Mouse (Mus musculus) embryonic facial prominence, embryonic 10.5 days (tissue): Measurements from ENCODE around the gene Itga9. TPM values are rescaled to one million over a fixed set of nuclear protein-coding genes. Genes with fewer than 3 reads are reported as not detected.
A peak's percentile ranks its signal among the peaks of the same experiment; 100 is the strongest.

ENCODE experiments used
- DNase-seq: peaks from one replicate; pipeline ENCODE4 v3.0.0-alpha.2; 2017; ENCODE audit warnings: low spot score
- H3K27ac ChIP-seq: fragments of 300-500 bp; sonication (generic); replicated peaks from 2 replicates; pipeline ENCODE4 v1.5.1; 2016; ENCODE audit warnings: mild to moderate bottlenecking
- H3K27me3 ChIP-seq: fragments of 300-500 bp; sonication (generic); replicated peaks from 2 replicates; pipeline ENCODE4 v1.6.1; 2016; ENCODE audit warnings: low read depth, mild to moderate bottlenecking; ENCODE audit not compliant: poor library complexity, severe bottlenecking
- H3K36me3 ChIP-seq: fragments of 300-500 bp; sonication (generic); replicated peaks from 2 replicates; pipeline ENCODE4 v1.6.1; 2016; ENCODE audit warnings: mild to moderate bottlenecking, moderate library complexity
- H3K4me1 ChIP-seq: fragments of 300-500 bp; sonication (generic); 2 replicates; pipeline ENCODE4 v1.6.1; 2016
- H3K4me3 ChIP-seq: fragments of 300-500 bp; sonication (generic); 2 replicates; pipeline ENCODE4 v1.5.1; 2016; ENCODE audit warnings: mild to moderate bottlenecking, moderate library complexity
- H3K9me3 ChIP-seq: fragments of 300-500 bp; sonication (generic); 2 replicates; pipeline ENCODE4 v1.6.1; 2016; ENCODE audit warnings: mild to moderate bottlenecking
- WGBS: fragments of 180-500 bp; shearing (Covaris S2); methylation state at CpG from one replicate; pipeline ENCODE4 v1.1.7; 2016; 5-methylcytosine and 5-hydroxymethylcytosine counted together
- polyA plus RNA-seq: library from polyadenylated mRNA; unstranded; fragments of >200 nt; fragmentation: Nextera tagmentation; extraction: Ambion mirVana; gene quantifications from 2 replicates; pipeline ENCODE4 v1.2.1, GENCODE M21; 2016

The Itga9 gene
- polyA plus RNA-seq, 1 experiment from 2014 or later: 13.4 TPM

- WGBS: 21% methylated on average over 9 of the region's 9 CpGs
- Histone ChIP-seq H3K9me3 (no peaks in the 10 kb centered on the region), H3K27me3 (no peaks in the 10 kb centered on the region), H3K4me1 (peaks cover 70% of the 10 kb centered on the region), H3K36me3 (peaks cover 15% of the 10 kb centered on the region; the same call in 1 of the 2 replicates), H3K4me3 (peak overlapping the region; percentile 25; the same call in 1 of the 2 replicates), H3K27ac (0 out of 2 replicates have a peak overlapping the region, but pooled peaks have one; percentile 10)
- DNase-seq: peak; percentile 85
These were observed 256.4 kb downstream of the Itga9 start for GRCm38 (mm10) chr9:118862852-118863260.

GRCm38 (mm10) chr9:118863528-118863927 is 257.0 kb downstream of the Itga9 start:
- Histone ChIP-seq H3K4me1 (peaks cover 73% of the 10 kb centered on the region), H3K4me3 (no peak overlapping the region), H3K27me3 (no peaks in the 10 kb centered on the region), H3K36me3 (peaks cover 19% of the 10 kb centered on the region; the same call in 1 of the 2 replicates), H3K27ac (0 out of 2 replicates have a peak overlapping the region, but pooled peaks have one; percentile 10), H3K9me3 (no peaks in the 10 kb centered on the region)
- DNase-seq: no peak
- 93% methylated on average over 8 of the region's 8 CpGs for WGBS

- 94% methylated on average over 2 of the region's 2 CpGs for WGBS
- H3K36me3 ChIP-seq: peaks cover 38% of the 10 kb centered on the region
These were observed 260.5 kb downstream of the Itga9 start for GRCm38 (mm10) chr9:118866949-118867348.

GRCm38 (mm10) chr9:118867851-118868250 is 261.4 kb downstream of the Itga9 start:
- Histone ChIP-seq H3K27ac (peak overlapping the region; percentile 12; the same call in 1 of the 2 replicates), H3K27me3 (no peaks in the 10 kb centered on the region), H3K36me3 (peaks cover 42% of the 10 kb centered on the region), H3K4me1 (peaks cover 31% of the 10 kb centered on the region), H3K9me3 (no peaks in the 10 kb centered on the region), H3K4me3 (no peak overlapping the region)
- WGBS: 77% methylated on average over 8 of the region's 8 CpGs
- DNase-seq: no peak

More at GRCm38 (mm10) chr9:118866949-118867348, 260.5 kb downstream of the Itga9 start:
- Histone ChIP-seq H3K27ac (no peak overlapping the region), H3K9me3 (no peaks in the 10 kb centered on the region), H3K4me3 (no peak overlapping the region), H3K4me1 (peaks cover 39% of the 10 kb centered on the region), H3K27me3 (no peaks in the 10 kb centered on the region)
- DNase-seq: no peak

DNA sequence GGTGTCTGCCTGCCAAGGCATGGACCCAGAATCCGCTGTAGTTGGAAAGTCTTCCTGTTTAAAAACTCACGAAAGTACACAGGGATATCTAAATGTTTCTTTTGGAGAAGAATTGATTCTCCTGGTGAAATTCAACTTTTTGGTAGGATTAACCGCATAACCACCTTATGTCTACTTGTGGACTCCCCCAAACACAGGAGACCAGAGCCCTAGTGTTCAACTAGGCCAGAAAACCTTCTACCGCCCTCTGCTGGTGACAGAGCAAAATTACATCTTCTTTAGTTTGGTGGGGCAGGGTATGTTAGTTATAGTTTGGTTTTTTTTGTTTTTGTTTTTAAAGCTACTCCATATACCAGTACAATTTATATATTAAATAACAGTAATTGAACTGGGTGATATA is 264.6 kb downstream of the Itga9 start:
- H3K4me3 ChIP-seq: no peak overlapping the region
- WGBS: 54% methylated on average over 4 of the region's 4 CpGs

DNA sequence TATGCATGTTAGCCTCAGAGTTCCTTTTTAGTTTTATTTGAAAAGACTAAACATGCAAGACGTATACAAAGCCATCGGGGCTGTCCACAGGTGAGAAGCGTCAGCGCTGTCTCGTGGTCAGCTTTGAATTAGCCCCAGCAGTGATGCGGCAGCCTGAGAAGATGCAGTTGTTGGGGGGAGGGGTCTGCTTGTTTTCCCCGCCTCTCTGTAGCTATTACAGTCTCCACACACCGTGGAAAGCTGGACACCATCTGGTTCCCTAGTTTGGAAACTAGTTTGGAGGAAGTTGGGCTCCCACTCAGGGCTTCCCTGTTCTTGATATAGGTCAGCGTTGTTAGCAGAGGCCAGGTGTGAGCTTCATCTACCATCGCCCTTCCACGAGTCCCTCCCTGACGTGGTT is 266.5 kb downstream of the Itga9 start:
- Histone ChIP-seq H3K4me1 (peaks cover 40% of the 10 kb centered on the region), H3K4me3 (no peak overlapping the region), H3K27me3 (no peaks in the 10 kb centered on the region), H3K27ac (0 out of 2 replicates have a peak overlapping the region, but pooled peaks have one; percentile 7), H3K9me3 (no peaks in the 10 kb centered on the region; the same call in 1 of the 2 replicates), H3K36me3 (peaks cover 60% of the 10 kb centered on the region)
- 75% methylated on average over 12 of the region's 12 CpGs for WGBS
- no peak for DNase-seq

More for the DNA sequence above, 264.6 kb downstream of the Itga9 start:
- Histone ChIP-seq H3K36me3 (peaks cover 55% of the 10 kb centered on the region), H3K27me3 (no peaks in the 10 kb centered on the region), H3K4me1 (peaks cover 39% of the 10 kb centered on the region), H3K27ac (no peak overlapping the region), H3K9me3 (no peaks in the 10 kb centered on the region; the same call in 1 of the 2 replicates)
- peak; percentile 61 for DNase-seq

GRCm38 (mm10) chr9:118873596-118873995 is 267.1 kb downstream of the Itga9 start:
- 61% methylated on average over 3 of the region's 3 CpGs for WGBS
- Histone ChIP-seq H3K27me3 (no peaks in the 10 kb centered on the region), H3K9me3 (no peaks in the 10 kb centered on the region; the same call in 1 of the 2 replicates)

DNA sequence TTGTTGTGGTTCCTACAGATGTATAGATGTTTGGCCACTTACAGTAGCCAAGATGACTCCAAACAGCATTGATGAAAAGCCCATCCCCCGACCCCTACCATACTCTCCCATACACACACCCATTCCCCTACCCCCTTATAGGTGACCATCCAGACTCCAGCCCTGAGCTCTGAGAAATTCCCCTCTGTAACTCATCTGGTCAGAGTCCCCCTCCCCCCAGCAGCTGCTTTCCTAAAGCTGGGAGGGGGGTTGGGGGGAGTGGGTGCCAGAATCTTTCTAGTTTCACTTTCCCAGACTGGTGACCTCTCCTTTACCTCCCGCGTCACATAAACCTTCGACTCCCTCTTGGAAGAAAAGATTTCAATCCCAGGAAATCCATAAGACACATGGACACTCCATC is 269.2 kb downstream of the Itga9 start:
- Histone ChIP-seq H3K27me3 (no peaks in the 10 kb centered on the region), H3K4me3 (no peak overlapping the region), H3K4me1 (peaks cover 36% of the 10 kb centered on the region), H3K36me3 (peaks cover 60% of the 10 kb centered on the region), H3K27ac (no peak overlapping the region), H3K9me3 (no peaks in the 10 kb centered on the region; the same call in 1 of the 2 replicates)
- DNase-seq: peak; percentile 39
- WGBS: 66% methylated on average over 4 of the region's 4 CpGs

More at GRCm38 (mm10) chr9:118873596-118873995, 267.1 kb downstream of the Itga9 start:
- peaks cover 36% of the 10 kb centered on the region for H3K4me1 ChIP-seq
- H3K4me3 ChIP-seq: no peak overlapping the region
- no peak for DNase-seq
- peaks cover 60% of the 10 kb centered on the region for H3K36me3 ChIP-seq
- 0 out of 2 replicates have a peak overlapping the region, but pooled peaks have one; percentile 7 for H3K27ac ChIP-seq

DNA sequence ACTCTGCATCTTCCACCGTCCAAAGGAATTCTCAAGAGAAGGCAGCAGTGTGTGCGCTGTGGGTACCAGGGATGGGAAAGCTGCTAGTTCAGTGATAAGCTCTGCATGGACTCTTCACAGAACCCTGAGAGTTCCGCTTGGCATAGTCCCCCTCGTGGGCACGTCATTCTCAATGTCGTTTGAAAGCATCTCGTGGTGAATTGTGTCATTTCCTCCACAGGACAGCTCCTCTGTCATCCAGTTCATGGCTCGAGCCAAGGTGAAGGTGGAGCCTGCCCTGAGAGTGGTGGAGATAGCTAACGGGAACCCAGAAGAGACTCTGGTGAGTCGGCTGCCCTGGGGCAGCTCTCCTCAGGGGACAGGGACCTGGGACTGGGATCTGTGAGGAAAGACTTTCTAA is 270.4 kb downstream of the Itga9 start:
- Histone ChIP-seq H3K27me3 (no peaks in the 10 kb centered on the region), H3K27ac (no peak overlapping the region), H3K4me3 (no peak overlapping the region), H3K36me3 (peaks cover 59% of the 10 kb centered on the region), H3K4me1 (peaks cover 36% of the 10 kb centered on the region), H3K9me3 (no peaks in the 10 kb centered on the region; the same call in 1 of the 2 replicates)
- no peak for DNase-seq
- WGBS: 88% methylated on average over 10 of the region's 10 CpGs

DNA sequence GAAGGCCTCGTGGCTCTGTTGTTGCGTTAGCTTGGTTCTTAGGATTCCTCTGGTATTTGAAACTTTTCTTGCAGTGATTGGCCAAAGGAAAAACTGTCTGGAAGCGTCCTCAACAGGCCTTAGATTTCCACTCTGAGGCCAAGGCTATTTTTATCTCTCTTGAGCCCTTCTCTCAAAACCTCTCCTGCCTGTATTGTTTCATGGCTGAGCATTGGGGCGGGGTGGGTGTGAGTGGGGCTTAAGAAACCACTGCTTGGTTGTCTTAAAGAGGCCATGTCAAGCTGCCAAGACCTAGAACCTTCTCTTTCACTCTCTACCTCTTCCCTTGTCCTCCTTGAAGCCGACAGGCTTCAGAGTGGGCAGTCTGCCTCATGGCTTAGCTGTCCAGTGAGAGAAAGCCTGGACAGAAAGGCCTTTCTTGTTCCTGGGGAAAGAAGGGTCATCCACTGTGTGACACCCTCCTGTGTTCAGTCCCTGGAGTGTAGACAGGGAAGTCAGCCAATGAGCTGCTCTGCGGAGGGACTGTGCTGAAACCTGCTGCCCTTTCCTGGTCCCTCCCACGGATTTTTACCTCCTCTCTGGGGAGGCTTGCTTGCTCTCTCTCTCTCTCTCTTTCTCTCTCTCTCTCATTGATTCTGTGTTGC is 271.0 kb downstream of the Itga9 start:
- peaks cover 54% of the 10 kb centered on the region for H3K36me3 ChIP-seq
- no peaks in the 10 kb centered on the region; the same call in 1 of the 2 replicates for H3K9me3 ChIP-seq

GRCm38 (mm10) chr9:118878596-118878995 is 272.1 kb downstream of the Itga9 start:
- DNase-seq: no peak
- H3K27me3 ChIP-seq: no peaks in the 10 kb centered on the region
- WGBS: 89% methylated on average over 11 of the region's 11 CpGs
- peaks cover 51% of the 10 kb centered on the region for H3K36me3 ChIP-seq
- no peak overlapping the region for H3K27ac ChIP-seq
- no peak overlapping the region for H3K4me3 ChIP-seq
- H3K9me3 ChIP-seq: no peaks in the 10 kb centered on the region; the same call in 1 of the 2 replicates
- H3K4me1 ChIP-seq: peaks cover 29% of the 10 kb centered on the region

More for the DNA sequence above, 271.0 kb downstream of the Itga9 start:
- no peak for DNase-seq
- Histone ChIP-seq H3K27me3 (no peaks in the 10 kb centered on the region), H3K4me3 (no peak overlapping the region), H3K27ac (no peak overlapping the region), H3K4me1 (peaks cover 36% of the 10 kb centered on the region)
- WGBS: 80% methylated on average over 7 of the region's 7 CpGs

GRCm38 (mm10) chr9:118881281-118881945 is 274.9 kb downstream of the Itga9 start:
- H3K9me3 ChIP-seq: no peaks in the 10 kb centered on the region
- H3K4me3 ChIP-seq: no peak overlapping the region
- H3K4me1 ChIP-seq: peaks cover 8% of the 10 kb centered on the region
- H3K27me3 ChIP-seq: no peaks in the 10 kb centered on the region
- no peak overlapping the region for H3K27ac ChIP-seq
- peaks cover 40% of the 10 kb centered on the region for H3K36me3 ChIP-seq
- no peak for DNase-seq
- 81% methylated on average over 7 of the region's 7 CpGs for WGBS
